Mouse (Mus musculus): ENCODE data around the gene Bloc1s2. TPM values are rescaled to one million over a fixed set of nuclear protein-coding genes. Genes with fewer than 3 reads are reported as not detected.
A peak's percentile ranks its signal among the peaks of the same experiment; 100 is the strongest.

Gene Bloc1s2
- polyA plus RNA-seq, 1 experiment from 2014 or later, result 78.4 TPM

DNA sequence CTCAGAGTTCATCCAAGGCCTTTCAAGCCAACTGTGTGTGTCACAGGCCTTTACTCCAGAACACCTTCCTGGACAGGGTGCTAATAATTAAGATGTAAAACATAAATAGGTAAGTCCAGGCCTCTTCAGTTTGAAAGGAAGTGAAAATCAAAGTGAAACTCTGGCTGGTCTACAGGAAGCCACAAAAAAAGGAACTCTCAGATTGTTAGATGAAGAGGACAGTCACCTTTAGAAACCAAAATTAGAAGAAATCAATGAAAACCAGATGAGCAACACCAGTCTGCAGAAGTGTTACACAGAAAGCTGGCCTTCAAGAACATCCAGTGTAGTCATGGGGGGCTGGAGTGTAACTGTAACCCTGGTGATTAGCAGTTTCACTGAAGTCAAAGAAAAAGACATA, 28.5 kb downstream of the Bloc1s2 start:
- no peaks in the 10 kb centered on the region for H3K9me3 ChIP-seq (ENCODE audit: control insufficient read depth)
- no peak overlapping the region for H3K9ac ChIP-seq (ENCODE audit: low read depth, low read length)
- no peaks in the 10 kb centered on the region for H3K27me3 ChIP-seq (replicated peaks; ENCODE audit: control insufficient read depth, insufficient read depth, low read length)
- H3K27ac ChIP-seq (ENCODE audit: low read depth, low read length), result no peak overlapping the region
- no peaks in the 10 kb centered on the region for H3K4me1 ChIP-seq (replicated peaks; ENCODE audit: control insufficient read depth, insufficient read depth, low read length)
- ATAC-seq, result no peak
- no peak for TF ChIP-seq CTCF (IDR thresholded peaks at IDR 0.05; ENCODE audit: low read depth)
- H3K36me3 ChIP-seq (ENCODE audit: control insufficient read depth, insufficient read depth), result peaks cover 69% of the 10 kb centered on the region
- H3K4me2 ChIP-seq (replicated peaks; ENCODE audit: low read depth), result no peak overlapping the region
- H3K4me3 ChIP-seq (ENCODE audit: low read depth, low read length), result no peak overlapping the region

DNA sequence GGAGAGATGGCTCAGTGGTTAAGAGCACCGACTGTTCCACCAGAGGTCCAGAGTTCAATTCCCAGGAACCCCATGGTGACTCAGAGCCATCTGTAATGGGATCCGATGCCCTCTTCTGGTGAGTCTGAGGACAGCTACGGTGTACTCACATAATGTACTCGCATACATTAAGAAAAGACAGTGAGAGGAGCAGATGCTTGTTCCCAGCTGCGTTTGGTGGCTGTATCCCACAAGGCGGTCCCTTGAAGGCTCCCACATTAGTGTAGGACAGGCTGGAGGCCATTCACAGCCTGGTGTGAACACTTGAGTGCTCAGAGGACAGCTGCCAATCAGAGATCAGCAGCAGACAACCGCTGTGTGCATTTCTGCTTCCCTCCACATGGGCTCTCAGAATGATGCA, 34.5 kb downstream of the Bloc1s2 start:
- H3K9me3 ChIP-seq (ENCODE audit: control insufficient read depth), result no peaks in the 10 kb centered on the region
- no peak overlapping the region for H3K4me3 ChIP-seq (ENCODE audit: low read depth, low read length)
- no peaks in the 10 kb centered on the region for H3K27me3 ChIP-seq (replicated peaks; ENCODE audit: control insufficient read depth, insufficient read depth, low read length)
- peak; percentile 29 for ATAC-seq
- peak; percentile 74 for TF ChIP-seq CTCF (IDR thresholded peaks at IDR 0.05; ENCODE audit: low read depth)
- 0 out of 2 replicates have a peak, but pooled peaks cover 4% of the 10 kb centered on the region for H3K4me1 ChIP-seq (replicated peaks; ENCODE audit: control insufficient read depth, insufficient read depth, low read length)
- 64% methylated on average over 7 of the region's 7 CpGs for WGBS
- no peak overlapping the region for H3K4me2 ChIP-seq (replicated peaks; ENCODE audit: low read depth)
- H3K36me3 ChIP-seq (ENCODE audit: control insufficient read depth, insufficient read depth), result peaks cover 36% of the 10 kb centered on the region
- no peak overlapping the region for H3K9ac ChIP-seq (ENCODE audit: low read depth, low read length)
- no peak overlapping the region for H3K27ac ChIP-seq (ENCODE audit: low read depth, low read length)

DNA sequence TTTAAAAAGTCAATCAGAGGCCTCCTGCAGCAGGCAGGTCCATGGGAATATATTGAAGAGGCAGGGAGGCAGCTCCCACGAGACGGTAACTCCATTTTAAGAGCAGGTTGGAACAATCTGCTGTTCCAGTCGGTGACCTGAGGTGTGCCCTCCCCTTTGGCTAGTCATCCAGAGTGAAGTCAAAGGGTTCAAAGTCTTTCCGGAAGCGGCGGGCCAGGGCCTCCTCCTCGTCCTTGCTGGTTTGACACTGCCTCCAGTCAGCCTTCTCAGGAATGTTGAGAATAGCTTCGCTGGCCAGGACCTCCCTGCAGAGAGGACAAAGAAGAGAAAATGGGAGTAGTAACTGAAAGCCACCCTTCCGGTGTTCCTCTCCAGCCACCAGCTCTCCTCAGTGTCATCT, 35.9 kb downstream of the Bloc1s2 start:
- peak; percentile 63 for ATAC-seq
- no peak for TF ChIP-seq CTCF (IDR thresholded peaks at IDR 0.05; ENCODE audit: low read depth)
- H3K4me1 ChIP-seq (replicated peaks; ENCODE audit: control insufficient read depth, insufficient read depth, low read length), result 0 out of 2 replicates have a peak, but pooled peaks cover 4% of the 10 kb centered on the region
- WGBS, result 50% methylated on average over 9 of the region's 9 CpGs
- H3K4me2 ChIP-seq (replicated peaks; ENCODE audit: low read depth), result no peak overlapping the region
- H3K27ac ChIP-seq (ENCODE audit: low read depth, low read length), result peak overlapping the region; percentile 85
- no peak overlapping the region for H3K4me3 ChIP-seq (ENCODE audit: low read depth, low read length)
- H3K9ac ChIP-seq (ENCODE audit: low read depth, low read length), result no peak overlapping the region
- no peaks in the 10 kb centered on the region for H3K27me3 ChIP-seq (replicated peaks; ENCODE audit: control insufficient read depth, insufficient read depth, low read length)
- no peaks in the 10 kb centered on the region for H3K9me3 ChIP-seq (ENCODE audit: control insufficient read depth)
- peaks cover 28% of the 10 kb centered on the region for H3K36me3 ChIP-seq (ENCODE audit: control insufficient read depth, insufficient read depth)

DNA sequence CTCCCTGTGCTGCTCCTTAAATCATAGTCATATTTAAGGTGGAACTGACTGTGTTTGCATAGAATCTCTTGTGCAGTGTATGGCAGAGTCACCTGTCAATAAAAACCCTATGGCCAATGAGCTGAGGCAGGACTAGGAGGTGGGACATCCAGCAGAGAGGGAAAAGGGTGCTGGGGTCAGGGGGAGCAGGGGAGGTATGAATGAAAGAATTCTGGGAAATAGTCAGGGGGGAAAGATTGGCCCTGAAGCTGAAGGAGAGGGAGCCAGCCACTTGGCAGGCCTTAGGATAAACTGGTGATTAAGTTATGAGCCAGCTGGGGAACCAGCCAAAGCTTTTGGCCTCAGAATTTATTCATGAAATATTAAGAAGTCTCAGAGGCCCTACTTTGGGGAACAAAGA, 37.2 kb downstream of the Bloc1s2 start:
- no peak overlapping the region for H3K4me2 ChIP-seq (replicated peaks; ENCODE audit: low read depth)
- TF ChIP-seq CTCF (IDR thresholded peaks at IDR 0.05; ENCODE audit: low read depth), result no peak
- H3K4me3 ChIP-seq (ENCODE audit: low read depth, low read length), result no peak overlapping the region
- peak overlapping the region; percentile 85; the same call in 1 of the 2 replicates for H3K27ac ChIP-seq (ENCODE audit: low read depth, low read length)
- H3K9ac ChIP-seq (ENCODE audit: low read depth, low read length), result no peak overlapping the region
- no peaks in the 10 kb centered on the region for H3K9me3 ChIP-seq (ENCODE audit: control insufficient read depth)
- no peaks in the 10 kb centered on the region for H3K27me3 ChIP-seq (replicated peaks; ENCODE audit: control insufficient read depth, insufficient read depth, low read length)
- H3K4me1 ChIP-seq (replicated peaks; ENCODE audit: control insufficient read depth, insufficient read depth, low read length), result 0 out of 2 replicates have a peak, but pooled peaks cover 4% of the 10 kb centered on the region
- ATAC-seq, result no peak
- H3K36me3 ChIP-seq (ENCODE audit: control insufficient read depth, insufficient read depth), result peaks cover 20% of the 10 kb centered on the region

DNA sequence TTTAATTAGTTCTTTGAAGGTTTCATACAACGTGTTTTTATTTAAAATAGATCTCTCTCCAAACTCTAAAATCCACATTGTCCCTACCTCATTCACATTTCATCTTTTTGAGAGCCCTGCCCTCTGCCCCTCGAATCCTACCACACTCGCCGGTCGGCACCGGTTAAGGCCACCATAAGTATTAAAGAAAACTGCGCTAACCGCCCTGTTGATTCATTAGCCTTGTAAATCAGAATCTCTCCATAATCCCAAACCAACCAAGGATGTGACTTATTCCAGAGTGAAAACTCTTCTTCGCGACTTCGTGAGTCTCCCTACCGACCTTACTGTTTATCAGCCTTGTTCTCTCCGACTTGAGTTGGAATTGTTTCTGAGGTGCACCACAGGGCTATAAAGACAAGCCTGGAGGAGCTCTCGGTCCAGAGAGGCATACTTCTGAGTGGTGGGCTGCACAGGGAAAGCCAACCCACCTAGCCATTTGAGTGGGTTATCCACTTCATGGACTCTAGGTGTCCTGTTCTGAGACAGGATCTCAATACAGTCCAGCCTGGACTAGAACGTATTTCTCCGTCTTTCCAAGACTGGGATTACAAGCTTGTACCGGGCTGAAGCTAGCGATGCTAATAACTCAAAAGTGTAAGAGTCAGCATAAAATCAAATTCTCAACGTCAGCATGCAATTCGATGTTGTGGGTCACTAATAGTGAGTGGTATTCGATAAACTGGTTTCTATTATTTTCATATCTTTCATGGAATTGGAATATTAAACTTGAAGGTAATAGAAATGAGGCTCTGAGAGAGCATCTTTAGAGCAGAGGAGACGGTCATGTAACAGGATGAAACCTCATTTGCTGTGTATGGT, 38.4 kb downstream of the Bloc1s2 start:
- TF ChIP-seq CTCF (IDR thresholded peaks at IDR 0.05; ENCODE audit: low read depth), result no peak
- 28% methylated on average over 22 of the region's 22 CpGs for WGBS
- H3K4me3 ChIP-seq (ENCODE audit: low read depth, low read length), result peak overlapping the region; percentile 79
- H3K4me2 ChIP-seq (replicated peaks; ENCODE audit: low read depth), result peak overlapping the region; percentile 73
- H3K27ac ChIP-seq (ENCODE audit: low read depth, low read length), result peak overlapping the region; percentile 42
- 0 out of 2 replicates have a peak, but pooled peaks cover 9% of the 10 kb centered on the region for H3K36me3 ChIP-seq (ENCODE audit: control insufficient read depth, insufficient read depth)
- H3K27me3 ChIP-seq (replicated peaks; ENCODE audit: control insufficient read depth, insufficient read depth, low read length), result no peaks in the 10 kb centered on the region
- H3K9me3 ChIP-seq (ENCODE audit: control insufficient read depth), result no peaks in the 10 kb centered on the region
- 0 out of 2 replicates have a peak, but pooled peaks cover 4% of the 10 kb centered on the region for H3K4me1 ChIP-seq (replicated peaks; ENCODE audit: control insufficient read depth, insufficient read depth, low read length)
- H3K9ac ChIP-seq (ENCODE audit: low read depth, low read length), result peak overlapping the region; percentile 52
- ATAC-seq, result no peak

DNA sequence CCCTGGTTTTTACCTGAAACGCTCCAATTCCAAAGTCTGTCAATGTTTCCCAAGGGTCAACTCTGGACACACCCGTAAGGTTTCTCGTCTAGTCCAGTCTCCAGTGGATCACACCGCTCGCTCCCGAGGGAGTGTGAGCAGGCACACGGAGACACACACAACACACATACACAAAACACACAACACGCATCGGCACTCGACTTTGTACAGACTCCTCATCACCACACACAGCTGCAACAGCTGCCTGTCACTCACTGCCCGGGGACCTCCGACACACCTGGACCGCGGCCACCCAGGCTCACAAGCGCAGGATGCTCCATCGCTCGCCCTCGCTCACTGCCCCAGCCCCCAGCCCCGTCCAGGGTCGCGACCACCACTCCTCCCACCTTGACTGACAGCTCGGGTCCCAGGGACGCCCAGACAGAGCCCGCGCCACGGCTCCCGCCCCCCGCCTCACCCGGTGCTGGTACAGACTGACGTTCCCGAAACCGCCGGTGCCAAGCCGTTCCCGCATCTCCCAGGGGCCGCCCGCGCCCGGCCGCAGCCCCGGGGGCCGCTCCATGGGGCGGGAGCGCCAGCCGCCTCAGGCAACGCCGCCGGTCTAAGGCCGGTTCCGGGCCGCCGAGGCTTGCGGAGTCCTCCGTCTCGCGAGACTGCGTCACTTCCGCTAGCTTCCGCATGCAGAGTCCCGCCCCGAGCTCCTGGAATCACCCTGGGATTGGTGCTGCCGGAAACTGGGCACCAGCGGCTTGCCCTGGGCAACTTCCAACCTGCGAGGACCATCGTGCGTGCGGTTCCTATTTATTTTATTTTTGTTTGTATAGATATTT, 39.2 kb downstream of the Bloc1s2 start, which contains the start of gene Chuk:
Gene Chuk, minus strand, starts transcription at position 650 of the 830 bp plus-strand sequence.
- H3K9ac ChIP-seq (ENCODE audit: low read depth, low read length), result peak within 1 kb of the TSS; percentile 96
- H3K9me3 ChIP-seq (ENCODE audit: control insufficient read depth), result no peaks in the 10 kb centered on the region
- peak within 1 kb of the TSS; percentile 76 for H3K27ac ChIP-seq (ENCODE audit: low read depth, low read length)
- WGBS, result 1% methylated on average over 65 of the region's 67 CpGs
- no peak for TF ChIP-seq CTCF (IDR thresholded peaks at IDR 0.05; ENCODE audit: low read depth)
- H3K4me2 ChIP-seq (replicated peaks; ENCODE audit: low read depth), result peak within 1 kb of the TSS; percentile 73
- 0 out of 2 replicates have a peak, but pooled peaks cover under 1% of the 10 kb centered on the region for H3K36me3 ChIP-seq (ENCODE audit: control insufficient read depth, insufficient read depth)
- 0 out of 2 replicates have a peak, but pooled peaks cover 4% of the 10 kb centered on the region for H3K4me1 ChIP-seq (replicated peaks; ENCODE audit: control insufficient read depth, insufficient read depth, low read length)
- peak; percentile 92 for ATAC-seq
- no peaks in the 10 kb centered on the region for H3K27me3 ChIP-seq (replicated peaks; ENCODE audit: control insufficient read depth, insufficient read depth, low read length)
- H3K4me3 ChIP-seq (ENCODE audit: low read depth, low read length), result peak within 1 kb of the TSS; percentile 79

All from intestine, postnatal 0 days (tissue).